ENCODE assay signal across 8 mouse cellular contexts in genomic region chr12:84174190-84174811, GRCm38 (mm10). TPM values are rescaled to one million over a fixed set of nuclear protein-coding genes. Genes with fewer than 3 reads are reported as not detected.
DNase-seq lines count a peak whose midpoint lies in the region; ATAC-seq and TF ChIP-seq lines count a peak whose summit lies in the region.

No protein-coding gene starts in this region.

- in situ Hi-C loops in ES-E14 (cut with MboI; ENCODE audit: low sequenced_read_pairs in 2 of 2, unreplicated experiment in 2 of 2) = no loop called here

- no peak overlapping the region for H3K4me2 ChIP-seq in forebrain, embryonic 13.5 days
- peak overlapping the region; percentile 69; the same call in 1 of the 2 replicates for H3K4me2 ChIP-seq in embryonic facial prominence, embryonic 15.5 days (replicated peaks)
- no peak overlapping the region for H3K4me2 ChIP-seq in kidney, embryonic 16.5 days (replicated peaks; ENCODE audit: low read depth, low read length)

- WGBS in forebrain, embryonic 10.5 days = 84% methylated on average over 9 of the region's 9 CpGs
- WGBS in forebrain, embryonic 13.5 days = 87% methylated on average over 9 of the region's 9 CpGs
- 65% methylated on average over 9 of the region's 9 CpGs for WGBS in embryonic facial prominence, embryonic 15.5 days
- 60% methylated on average over 9 of the region's 9 CpGs for WGBS in kidney, embryonic 16.5 days

- H3K27me3 ChIP-seq in forebrain, embryonic 10.5 days (ENCODE audit: poor library complexity, severe bottlenecking) = no peaks in the 10 kb centered on the region
- H3K27me3 ChIP-seq in forebrain, embryonic 13.5 days = no peaks in the 10 kb centered on the region
- H3K27me3 ChIP-seq in embryonic facial prominence, embryonic 15.5 days = no peaks in the 10 kb centered on the region
- H3K27me3 ChIP-seq in kidney, embryonic 16.5 days (ENCODE audit: insufficient read depth, low read length) = no peaks in the 10 kb centered on the region

- H3K27ac ChIP-seq in forebrain, embryonic 10.5 days = peak overlapping the region; percentile 88
- H3K27ac ChIP-seq in forebrain, embryonic 13.5 days = no peak overlapping the region
- peak overlapping the region; percentile 41 for H3K27ac ChIP-seq in ES-E14 (ENCODE audit: insufficient read depth, low read depth, low read length, poor library complexity, severe bottlenecking)
- H3K27ac ChIP-seq in embryonic facial prominence, embryonic 15.5 days (replicated peaks) = peak overlapping the region; percentile 97
- H3K27ac ChIP-seq in kidney, embryonic 16.5 days (ENCODE audit: low read length) = peak overlapping the region; percentile 92

- no peak overlapping the region for H3K9ac ChIP-seq in forebrain, embryonic 13.5 days
- no peak overlapping the region for H3K9ac ChIP-seq in ES-E14 (ENCODE audit: insufficient read depth, low read depth, low read length, poor library complexity, severe bottlenecking)
- H3K9ac ChIP-seq in embryonic facial prominence, embryonic 15.5 days = no peak overlapping the region
- peak overlapping the region; percentile 37 for H3K9ac ChIP-seq in kidney, embryonic 16.5 days (replicated peaks; ENCODE audit: low read length)

- H3K36me3 ChIP-seq in forebrain, embryonic 10.5 days (replicated peaks) = peaks cover 51% of the 10 kb centered on the region
- peaks cover 31% of the 10 kb centered on the region for H3K36me3 ChIP-seq in forebrain, embryonic 13.5 days (ENCODE audit: poor library complexity, severe bottlenecking)
- peaks cover 25% of the 10 kb centered on the region; the same call in 1 of the 2 replicates for H3K36me3 ChIP-seq in ES-E14 (ENCODE audit: control insufficient read depth, insufficient read depth, low read length, poor library complexity, severe bottlenecking)
- peaks cover 36% of the 10 kb centered on the region for H3K36me3 ChIP-seq in embryonic facial prominence, embryonic 15.5 days
- H3K36me3 ChIP-seq in kidney, embryonic 16.5 days (ENCODE audit: insufficient read depth, low read length) = peaks cover 25% of the 10 kb centered on the region

- no peak for ATAC-seq in forebrain, embryonic 13.5 days
- no peak for ATAC-seq in embryonic facial prominence, embryonic 15.5 days (ENCODE audit: insufficient number of reproducible peaks, low FRiP score, low TSS enrichment, low read depth)
- no peak; the same call in 1 of the 2 replicates for ATAC-seq in kidney, embryonic 16.5 days (ENCODE audit: low FRiP score, low TSS enrichment)

- peaks cover 57% of the 10 kb centered on the region for H3K4me1 ChIP-seq in forebrain, embryonic 10.5 days
- H3K4me1 ChIP-seq in forebrain, embryonic 13.5 days = peaks cover 54% of the 10 kb centered on the region
- peaks cover 20 to 49% of the 10 kb centered on the region in 2 experiments for H3K4me1 ChIP-seq in ES-E14 (ENCODE audit: control insufficient read depth in 2 of 2, insufficient read depth in 2 of 2, low read length in 2 of 2, poor library complexity in 1 of 2)
- H3K4me1 ChIP-seq in embryonic facial prominence, embryonic 15.5 days = peaks cover 68% of the 10 kb centered on the region
- H3K4me1 ChIP-seq in kidney, embryonic 16.5 days (ENCODE audit: insufficient read depth, low read length) = peaks cover 58% of the 10 kb centered on the region

- H3K4me3 ChIP-seq in forebrain, embryonic 10.5 days = no peak overlapping the region
- H3K4me3 ChIP-seq in forebrain, embryonic 13.5 days = no peak overlapping the region
- H3K4me3 ChIP-seq in ES-E14 (ENCODE audit: insufficient read depth in 1 of 2, low read depth in 1 of 2, low read length in 2 of 2, poor library complexity in 1 of 2, severe bottlenecking in 1 of 2) = no peak overlapping the region
- no peak overlapping the region for H3K4me3 ChIP-seq in embryonic facial prominence, embryonic 15.5 days (replicated peaks)
- no peak overlapping the region for H3K4me3 ChIP-seq in kidney, embryonic 16.5 days (ENCODE audit: low read length)

- DNase-seq in forebrain, embryonic 10.5 days (ENCODE audit: extremely low spot score, low spot score) = no peak
- DNase-seq in ES-E14 (ENCODE audit: low read depth, low spot score) = no peak
- peak; percentile 69 to 85 for DNase-seq in lung, postnatal 4 days
- DNase-seq in spleen, postnatal 14 days (ENCODE audit: low spot score in 2 of 2) = no peak
- no peak for DNase-seq in thymus, postnatal 14 days

- H3K9me3 ChIP-seq in forebrain, embryonic 10.5 days = no peaks in the 10 kb centered on the region
- H3K9me3 ChIP-seq in forebrain, embryonic 13.5 days (replicated peaks) = no peaks in the 10 kb centered on the region
- no peaks in the 10 kb centered on the region for H3K9me3 ChIP-seq in ES-E14 (ENCODE audit: control insufficient read depth, insufficient read depth, low read depth, low read length)
- no peaks in the 10 kb centered on the region for H3K9me3 ChIP-seq in embryonic facial prominence, embryonic 15.5 days (replicated peaks)
- H3K9me3 ChIP-seq in kidney, embryonic 16.5 days (ENCODE audit: low read length) = no peaks in the 10 kb centered on the region

TF ChIP-seq in ES-E14, 5 proteins besides CTCF, POLR2A, EP300 and RAD21:
- TF ChIP-seq ZNF384 (IDR thresholded peaks at IDR 0.05; ENCODE audit: low read depth, low read length) (no peak), HCFC1 (IDR thresholded peaks at IDR 0.05; ENCODE audit: borderline replicate concordance, insufficient read depth, low read length) (no peak), CHD2 (IDR thresholded peaks at IDR 0.05; ENCODE audit: low read depth, low read length) (no peak), MAFK (IDR thresholded peaks at IDR 0.05; ENCODE audit: insufficient read depth, low read depth, low read length) (no peak), ZC3H11A (IDR thresholded peaks at IDR 0.05; ENCODE audit: borderline replicate concordance, low read depth, low read length) (no peak)

RNA-seq across cellular contexts. Expression of gene Pnma1, which starts 26.0 kb away (rescaled TPM):
- polyA plus RNA-seq in forebrain, embryonic 10.5 days (2016; fragmentation: Nextera tagmentation; extraction: Ambion mirVana) = 1.3 and 1.8 TPM in 2 replicates
- 3.6 and 4.3 TPM in 2 replicates for polyA plus RNA-seq in forebrain, embryonic 13.5 days (2015; fragmentation: Nextera tagmentation; extraction: Ambion mirVana)
- 0.80 and 1.5 TPM in 2 replicates for total RNA-seq in ES-E14 (2012; rRNA removed)
- 1.8 and 3.0 TPM in 2 replicates for polyA plus RNA-seq in embryonic facial prominence, embryonic 15.5 days (2015; fragmentation: Nextera tagmentation; extraction: Ambion mirVana)
- 1.1 and 1.2 TPM in 2 replicates for polyA plus RNA-seq in kidney, embryonic 16.5 days (2015; fragmentation: Nextera tagmentation; extraction: Ambion mirVana)

RNA-seq across cellular contexts. Expression of gene Elmsan1, which starts 44.4 kb away (rescaled TPM):
- polyA plus RNA-seq in forebrain, embryonic 10.5 days (2016; fragmentation: Nextera tagmentation; extraction: Ambion mirVana) = 7.0 and 8.7 TPM in 2 replicates
- polyA plus RNA-seq in forebrain, embryonic 13.5 days (2015; fragmentation: Nextera tagmentation; extraction: Ambion mirVana) = 5.0 and 5.6 TPM in 2 replicates
- total RNA-seq in ES-E14 (2012; rRNA removed) = 9.6 and 19.3 TPM in 2 replicates
- 15.4 and 15.9 TPM in 2 replicates for polyA plus RNA-seq in embryonic facial prominence, embryonic 15.5 days (2015; fragmentation: Nextera tagmentation; extraction: Ambion mirVana)
- polyA plus RNA-seq in kidney, embryonic 16.5 days (2015; fragmentation: Nextera tagmentation; extraction: Ambion mirVana) = 8.6 and 9.3 TPM in 2 replicates

Comparison
In these comparisons a context has a peak if more than half of its experiments do, and no peak if none do; other contexts are left out.
1. DNase-seq: peak in lung, postnatal 4 days (2 of 2); none in forebrain, embryonic 10.5 days (single experiment), ES-E14 (single experiment), spleen, postnatal 14 days (0 of 2) and thymus, postnatal 14 days (single experiment).